Mouse (Mus musculus) embryo, embryonic 10.5 days (tissue): ENCODE measurements around the gene Hnf1a.
A peak's percentile ranks its signal among the peaks of the same experiment; 100 is the strongest.

Experiments
- DNase-seq: peaks from one replicate; pipeline ENCODE4 v3.0.0-alpha.2; 2015; ENCODE audit warnings: low spot score

The Hnf1a gene

DNA sequence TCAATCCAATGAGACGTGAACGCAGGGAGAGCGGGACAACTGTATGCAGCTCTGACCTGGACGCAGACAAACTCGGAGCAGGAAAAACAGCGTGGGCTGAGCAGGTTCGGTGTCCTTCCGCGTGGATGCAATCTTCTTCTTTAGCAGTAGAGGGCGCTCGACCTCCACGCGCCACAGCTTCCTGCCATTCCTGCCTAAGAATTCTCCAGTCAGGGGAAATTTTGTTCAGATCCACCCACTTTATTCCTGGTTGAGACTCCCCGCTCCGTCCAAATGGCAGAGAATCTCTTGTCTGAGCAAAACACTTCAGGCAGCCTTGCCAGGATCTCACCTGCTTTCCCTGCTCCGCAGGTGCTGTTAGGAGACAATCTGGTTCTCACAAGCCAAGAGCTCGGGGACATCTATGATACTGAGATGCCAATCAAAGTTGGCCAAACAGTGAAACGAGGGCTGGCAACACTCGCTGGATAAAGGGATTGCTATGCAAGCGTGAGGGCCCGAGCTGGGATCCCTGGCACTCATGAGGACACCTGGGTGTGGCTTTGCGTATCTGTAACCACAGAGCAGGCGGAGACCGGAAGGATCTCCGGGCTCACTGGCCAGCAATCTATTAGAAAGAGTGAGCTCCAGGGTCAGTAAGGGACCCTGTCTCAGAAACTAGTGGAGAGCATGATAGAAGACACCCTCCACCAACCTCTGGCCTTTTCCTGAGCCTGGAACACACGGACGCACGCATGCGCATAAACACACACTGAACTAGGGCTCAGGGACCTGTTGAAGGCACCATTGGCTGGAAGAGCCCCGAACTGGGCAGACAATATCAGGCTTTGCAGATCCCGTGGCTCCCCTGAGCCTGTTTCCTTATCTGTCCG is 8.6 kb upstream of the Hnf1a start:
- peak; percentile 85 for DNase-seq

- DNase-seq, result peak; percentile 84
Measured at GRCm38 (mm10) chr5:114978888-114979249, 8.0 kb upstream of the Hnf1a start.

DNA sequence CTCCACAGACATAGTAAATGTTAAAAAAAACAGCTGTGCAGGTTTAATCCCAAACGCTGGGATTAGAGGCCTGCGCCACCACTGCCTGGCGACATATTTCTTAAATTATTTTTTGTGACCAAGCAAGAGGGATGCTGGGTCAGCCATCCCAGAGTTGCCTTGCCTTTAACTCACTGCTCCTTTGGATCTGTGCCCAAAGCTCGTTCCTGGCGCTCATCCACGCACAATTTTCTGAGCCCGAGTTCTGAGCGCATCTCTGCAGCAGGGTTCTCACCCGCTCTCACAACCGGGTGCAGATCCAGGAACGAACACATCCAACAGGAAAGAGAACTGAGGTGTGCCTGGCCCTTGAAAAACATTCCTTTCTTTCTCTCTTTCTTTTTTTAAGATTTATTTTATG is 7.6 kb upstream of the Hnf1a start:
- DNase-seq, result no peak

DNA sequence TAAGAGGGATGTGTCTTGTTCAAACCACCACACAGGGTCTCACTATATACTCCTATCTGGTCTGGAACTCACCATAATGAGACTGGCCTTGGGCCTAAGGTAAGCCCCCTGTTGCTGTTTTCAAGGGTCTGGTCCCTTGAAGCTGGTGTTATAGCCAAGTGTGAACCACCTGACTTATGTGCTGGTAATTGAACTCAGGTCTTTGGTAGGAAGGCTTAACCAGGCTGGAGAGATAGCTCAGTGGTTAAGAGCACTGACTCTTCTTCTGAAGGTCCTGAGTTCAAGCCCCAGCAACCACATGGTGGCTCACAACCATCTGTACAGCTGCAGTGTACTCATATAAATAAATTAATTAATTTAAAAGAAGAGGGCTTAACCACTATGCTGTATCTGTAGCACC is 6.0 kb upstream of the Hnf1a start:
- no peak for DNase-seq

- DNase-seq, result no peak
Measured at GRCm38 (mm10) chr5:114973131-114973530, 2.2 kb upstream of the Hnf1a start.

- no peak for DNase-seq
Measured at GRCm38 (mm10) chr5:114972201-114972600, 1.3 kb upstream of the Hnf1a start.

GRCm38 (mm10) chr5:114969609-114970215 is 1.2 kb downstream of the Hnf1a start:
- no peak for DNase-seq

- DNase-seq, result peak; percentile 35
Measured at GRCm38 (mm10) chr5:114969064-114969463, 1.8 kb downstream of the Hnf1a start.

DNA sequence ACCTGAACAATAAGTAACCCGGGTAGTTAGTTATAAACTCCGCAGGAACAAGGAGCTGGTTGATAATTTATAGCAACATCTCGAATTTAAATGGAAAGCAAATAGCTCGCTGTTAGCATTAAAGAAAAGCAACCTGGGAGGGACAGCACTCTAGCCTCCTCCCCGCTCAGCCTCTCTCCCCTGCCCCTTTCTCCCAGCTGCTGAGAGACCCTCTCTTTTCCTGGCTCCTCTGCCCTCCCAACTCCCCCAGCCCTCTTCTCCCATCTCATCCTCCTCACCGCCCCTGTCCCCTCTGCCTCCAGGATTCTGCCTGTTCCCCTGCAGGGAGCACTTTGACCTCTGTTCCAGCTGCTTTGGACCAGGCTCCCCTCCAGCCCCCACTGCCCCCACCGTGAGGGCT is 2.2 kb downstream of the Hnf1a start:
- DNase-seq, result no peak

GRCm38 (mm10) chr5:114967523-114968268 is 3.2 kb downstream of the Hnf1a start:
- DNase-seq, result no peak

- no peak for DNase-seq
Measured at GRCm38 (mm10) chr5:114964967-114965898, 5.7 kb downstream of the Hnf1a start.

- no peak for DNase-seq
Measured at GRCm38 (mm10) chr5:114964315-114964966, 6.5 kb downstream of the Hnf1a start.

DNA sequence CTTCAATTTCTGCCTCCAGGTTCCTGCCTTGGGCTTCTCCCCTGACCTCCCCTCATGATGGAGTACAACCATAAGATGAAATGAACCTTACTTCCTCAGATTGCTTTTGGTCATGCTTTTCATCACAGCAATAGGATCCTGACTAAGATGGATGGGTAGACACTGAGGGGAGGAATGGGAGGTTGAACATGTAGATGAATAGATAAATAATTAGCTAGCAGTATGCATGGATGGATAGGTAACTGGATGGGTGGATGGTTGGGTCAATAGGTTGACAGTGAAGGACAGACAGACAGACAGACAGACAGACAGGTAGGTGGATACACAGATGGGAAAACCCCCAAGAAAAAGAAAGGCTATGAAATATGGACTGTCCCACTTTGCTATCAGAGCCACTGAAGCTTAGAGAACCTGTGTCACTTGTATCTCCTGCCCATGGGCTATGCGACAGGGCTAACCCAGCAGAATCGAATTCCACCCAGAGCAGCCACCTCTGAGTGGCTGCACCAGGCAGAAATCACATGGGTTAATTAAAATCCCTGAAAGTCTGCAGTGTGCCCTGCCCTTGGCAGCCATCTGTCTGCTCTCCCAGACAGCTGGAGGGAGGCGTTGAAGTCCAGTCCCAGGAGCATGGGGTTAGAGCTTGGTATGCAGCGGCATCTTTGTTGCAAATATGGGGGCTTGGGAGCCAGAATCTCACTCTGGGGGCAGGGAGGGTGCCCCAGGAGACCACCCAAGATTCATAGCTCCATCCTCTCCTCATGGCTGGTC is 9.1 kb downstream of the Hnf1a start:
- DNase-seq, result peak; percentile 32

DNA sequence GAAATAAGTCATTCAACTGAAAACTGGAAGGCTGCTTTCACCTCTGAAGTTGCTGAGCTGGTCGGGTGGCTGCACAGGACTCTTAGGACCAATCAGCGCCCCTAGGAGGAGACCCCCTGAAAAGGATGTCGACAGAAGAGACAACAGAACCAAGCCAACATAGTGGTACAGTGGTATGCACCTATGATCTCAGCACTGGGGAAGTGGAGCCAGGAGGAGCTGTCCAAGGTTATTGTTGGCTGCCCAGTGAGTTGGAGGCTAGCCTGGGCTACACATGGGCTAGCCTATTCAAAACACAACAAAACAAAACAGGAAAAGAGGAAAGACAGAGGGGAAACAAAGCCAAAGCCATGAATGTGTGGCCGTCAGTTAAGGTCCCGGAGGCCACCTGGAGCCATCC is 12.8 kb downstream of the Hnf1a start:
- DNase-seq, result no peak

DNA sequence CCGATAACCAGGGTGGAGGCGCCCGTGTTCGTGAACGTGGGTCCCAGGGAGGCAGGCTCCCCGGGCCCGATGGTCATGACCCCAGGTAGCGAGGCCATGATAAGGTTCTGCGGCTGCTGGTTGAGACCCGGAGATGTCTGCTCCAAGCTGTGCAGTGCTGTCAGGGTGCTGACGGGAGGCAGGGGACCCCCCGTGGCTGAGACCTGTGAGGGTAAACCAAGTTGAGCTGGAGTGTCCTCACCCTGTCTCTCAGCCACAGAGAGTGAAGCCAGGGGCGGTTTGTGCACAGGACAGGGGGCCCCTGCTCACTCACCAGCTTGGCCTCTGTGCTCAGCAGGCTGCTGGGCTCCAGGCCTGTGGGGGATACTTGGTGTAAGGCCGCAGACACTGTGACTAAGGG is 17.6 kb downstream of the Hnf1a start:
- DNase-seq, result no peak

DNA sequence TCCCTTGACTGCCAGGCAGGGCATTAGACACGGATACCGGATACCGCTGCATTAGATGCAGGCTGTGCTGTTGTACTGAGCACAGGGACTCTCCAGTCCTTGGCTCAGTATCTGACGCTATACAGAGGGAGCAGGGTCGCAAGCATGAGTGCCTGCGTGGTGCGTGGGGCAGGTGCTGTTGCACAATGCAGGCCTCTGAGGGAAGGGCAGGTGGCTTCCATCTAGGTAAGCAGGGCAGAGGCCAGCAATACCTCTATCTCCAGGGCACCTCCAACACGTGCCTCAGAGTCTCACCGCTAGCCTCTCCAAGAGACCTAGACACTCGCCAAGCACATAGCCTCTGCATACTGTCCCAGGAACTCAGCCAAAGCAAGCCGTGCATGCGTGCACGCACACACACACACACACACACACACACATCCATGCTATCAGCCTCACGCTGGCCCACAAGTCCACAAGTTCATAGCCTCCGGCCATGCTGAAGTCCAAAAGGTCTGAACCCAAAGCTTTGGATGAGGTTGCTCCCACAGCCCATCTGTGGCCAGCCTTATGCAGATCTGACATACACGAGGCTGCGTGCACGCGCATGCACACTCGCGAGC is 19.5 kb downstream of the Hnf1a start:
- no peak for DNase-seq

DNA sequence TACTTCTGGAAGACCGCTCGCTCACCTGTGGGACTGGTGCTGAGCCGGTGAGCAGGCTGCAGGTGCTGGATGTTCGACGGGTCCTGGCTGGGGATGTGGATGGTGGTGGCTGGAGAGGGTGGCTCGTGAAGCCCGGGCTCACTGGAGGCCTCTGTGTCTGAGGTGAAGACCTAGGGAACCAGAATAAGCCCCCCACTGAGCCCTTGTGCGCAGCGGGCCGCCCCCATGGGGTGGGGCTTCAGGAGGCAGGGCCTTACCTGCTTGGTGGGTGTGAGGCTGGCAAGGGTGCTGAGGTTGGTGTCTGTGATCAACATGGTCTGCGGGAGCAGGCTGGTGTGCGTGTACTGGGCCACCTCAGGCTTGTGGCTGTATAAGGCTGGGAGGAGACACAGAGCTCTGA is 20.2 kb downstream of the Hnf1a start:
- no peak for DNase-seq

DNA sequence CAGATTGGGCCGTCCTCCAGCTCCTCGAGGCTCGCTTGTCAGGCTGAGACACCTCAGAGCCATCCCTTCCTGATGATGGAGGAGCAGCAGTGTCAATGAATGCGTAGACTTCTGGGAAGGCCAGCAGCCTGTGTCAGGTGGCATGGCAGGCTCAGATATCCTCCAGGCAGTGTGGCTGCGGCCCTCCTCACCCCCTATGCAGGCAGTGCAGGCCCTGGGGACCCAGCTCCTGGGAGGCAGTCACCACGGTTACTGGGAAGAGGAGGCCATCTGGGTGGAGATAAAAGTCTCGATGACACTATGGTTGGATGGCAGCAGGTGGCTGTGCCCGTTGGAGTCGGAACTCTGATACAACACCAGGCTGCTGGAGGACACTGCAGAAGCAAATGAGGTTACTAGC is 21.1 kb downstream of the Hnf1a start:
- no peak for DNase-seq

- DNase-seq, result no peak
Measured at GRCm38 (mm10) chr5:114949316-114949715, 21.6 kb downstream of the Hnf1a start.

DNA sequence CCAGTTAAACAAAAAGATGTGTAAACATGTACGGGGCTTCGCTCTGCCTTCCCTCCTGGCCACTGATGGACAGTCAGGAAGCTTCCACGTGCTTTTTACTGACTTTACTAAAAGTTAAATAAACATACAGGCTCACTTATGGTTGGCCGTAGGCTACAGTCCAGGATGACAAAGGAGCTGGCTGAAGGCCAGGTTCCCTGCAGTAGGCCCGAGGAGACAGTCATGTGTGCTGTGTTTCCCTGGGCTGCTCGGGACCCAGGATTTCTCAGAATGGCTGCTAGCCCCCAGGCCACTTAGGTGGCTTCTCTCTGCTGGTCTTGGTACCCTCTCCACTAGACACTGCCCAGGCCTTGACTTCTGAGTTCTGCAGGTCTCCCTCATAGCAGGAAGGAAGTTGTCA is 22.0 kb downstream of the Hnf1a start:
- DNase-seq, result no peak
